Mouse (Mus musculus): ENCODE results near the gene Emc1. TPM values are rescaled to one million over a fixed set of nuclear protein-coding genes. Genes with fewer than 3 reads are reported as not detected.

Emc1 gene
- polyA plus RNA-seq, 1 experiment from 2014 or later: 7.9 TPM

- no peak overlapping the region for H3K4me3 ChIP-seq (ENCODE audit: low read depth, low read length)
- no peaks in the 10 kb centered on the region for H3K27me3 ChIP-seq (replicated peaks; ENCODE audit: control insufficient read depth, insufficient read depth, low read length)
- no peak overlapping the region for H3K27ac ChIP-seq (ENCODE audit: low read depth, low read length)
- no peaks in the 10 kb centered on the region for H3K9me3 ChIP-seq (ENCODE audit: control insufficient read depth)
- TF ChIP-seq CTCF (IDR thresholded peaks at IDR 0.05; ENCODE audit: low read depth): no peak
- peaks cover 94% of the 10 kb centered on the region for H3K36me3 ChIP-seq (ENCODE audit: control insufficient read depth, insufficient read depth)
- no peak for ATAC-seq
- no peak overlapping the region for H3K9ac ChIP-seq (ENCODE audit: low read depth, low read length)
- H3K4me1 ChIP-seq (replicated peaks; ENCODE audit: control insufficient read depth, insufficient read depth, low read length): no peaks in the 10 kb centered on the region
- no peak overlapping the region for H3K4me2 ChIP-seq (replicated peaks; ENCODE audit: low read depth)
- 93% methylated on average over 5 of the region's 5 CpGs for WGBS
Observed at GRCm38 (mm10) chr4:139368038-139368437, 15.7 kb downstream of the Emc1 start.

GRCm38 (mm10) chr4:139373130-139373529 lies 20.7 kb downstream of the Emc1 start:
- WGBS: 94% methylated on average over 4 of the region's 4 CpGs
- H3K4me3 ChIP-seq (ENCODE audit: low read depth, low read length): no peak overlapping the region
- no peak overlapping the region for H3K9ac ChIP-seq (ENCODE audit: low read depth, low read length)
- peaks cover 77% of the 10 kb centered on the region for H3K36me3 ChIP-seq (ENCODE audit: control insufficient read depth, insufficient read depth)
- H3K27me3 ChIP-seq (replicated peaks; ENCODE audit: control insufficient read depth, insufficient read depth, low read length): no peaks in the 10 kb centered on the region
- H3K27ac ChIP-seq (ENCODE audit: low read depth, low read length): no peak overlapping the region
- no peaks in the 10 kb centered on the region for H3K9me3 ChIP-seq (ENCODE audit: control insufficient read depth)
- H3K4me2 ChIP-seq (replicated peaks; ENCODE audit: low read depth): no peak overlapping the region
- H3K4me1 ChIP-seq (replicated peaks; ENCODE audit: control insufficient read depth, insufficient read depth, low read length): no peaks in the 10 kb centered on the region
- ATAC-seq: no peak
- TF ChIP-seq CTCF (IDR thresholded peaks at IDR 0.05; ENCODE audit: low read depth): no peak

GRCm38 (mm10) chr4:139373531-139373930 lies 21.1 kb downstream of the Emc1 start:
- no peak for ATAC-seq
- WGBS: 85% methylated on average over 10 of the region's 10 CpGs
- H3K4me3 ChIP-seq (ENCODE audit: low read depth, low read length): no peak overlapping the region
- no peaks in the 10 kb centered on the region for H3K4me1 ChIP-seq (replicated peaks; ENCODE audit: control insufficient read depth, insufficient read depth, low read length)
- no peak overlapping the region for H3K27ac ChIP-seq (ENCODE audit: low read depth, low read length)
- no peak for TF ChIP-seq CTCF (IDR thresholded peaks at IDR 0.05; ENCODE audit: low read depth)
- peaks cover 73% of the 10 kb centered on the region for H3K36me3 ChIP-seq (ENCODE audit: control insufficient read depth, insufficient read depth)
- no peaks in the 10 kb centered on the region for H3K9me3 ChIP-seq (ENCODE audit: control insufficient read depth)
- no peak overlapping the region for H3K4me2 ChIP-seq (replicated peaks; ENCODE audit: low read depth)
- H3K9ac ChIP-seq (ENCODE audit: low read depth, low read length): no peak overlapping the region
- no peaks in the 10 kb centered on the region for H3K27me3 ChIP-seq (replicated peaks; ENCODE audit: control insufficient read depth, insufficient read depth, low read length)

GRCm38 (mm10) chr4:139379719-139380118 lies 27.3 kb downstream of the Emc1 start:
- peaks cover 15% of the 10 kb centered on the region for H3K36me3 ChIP-seq (ENCODE audit: control insufficient read depth, insufficient read depth)
- H3K27ac ChIP-seq (ENCODE audit: low read depth, low read length): peak overlapping the region; percentile 66
- no peak for ATAC-seq
- H3K9ac ChIP-seq (ENCODE audit: low read depth, low read length): peak overlapping the region; percentile 84
- 8% methylated on average over 8 of the region's 8 CpGs for WGBS
- peak overlapping the region; percentile 77 for H3K4me2 ChIP-seq (replicated peaks; ENCODE audit: low read depth)
- H3K9me3 ChIP-seq (ENCODE audit: control insufficient read depth): no peaks in the 10 kb centered on the region
- no peak for TF ChIP-seq CTCF (IDR thresholded peaks at IDR 0.05; ENCODE audit: low read depth)
- no peaks in the 10 kb centered on the region for H3K4me1 ChIP-seq (replicated peaks; ENCODE audit: control insufficient read depth, insufficient read depth, low read length)
- peak overlapping the region; percentile 94 for H3K4me3 ChIP-seq (ENCODE audit: low read depth, low read length)
- H3K27me3 ChIP-seq (replicated peaks; ENCODE audit: control insufficient read depth, insufficient read depth, low read length): no peaks in the 10 kb centered on the region

GRCm38 (mm10) chr4:139380207-139380748 lies 27.9 kb downstream of the Emc1 start:
- peak overlapping the region; percentile 91 for H3K27ac ChIP-seq (ENCODE audit: low read depth, low read length)
- H3K9ac ChIP-seq (ENCODE audit: low read depth, low read length): peak overlapping the region; percentile 84
- H3K27me3 ChIP-seq (replicated peaks; ENCODE audit: control insufficient read depth, insufficient read depth, low read length): no peaks in the 10 kb centered on the region
- ATAC-seq: peak; percentile 96
- peak; percentile 38; the same call in 1 of the 2 replicates for TF ChIP-seq CTCF (IDR thresholded peaks at IDR 0.05; ENCODE audit: low read depth)
- peaks cover 10% of the 10 kb centered on the region for H3K36me3 ChIP-seq (ENCODE audit: control insufficient read depth, insufficient read depth)
- H3K4me1 ChIP-seq (replicated peaks; ENCODE audit: control insufficient read depth, insufficient read depth, low read length): no peaks in the 10 kb centered on the region
- under 1% methylated on average over 54 of the region's 54 CpGs for WGBS
- H3K4me2 ChIP-seq (replicated peaks; ENCODE audit: low read depth): peak overlapping the region; percentile 90
- H3K4me3 ChIP-seq (ENCODE audit: low read depth, low read length): peak overlapping the region; percentile 94
- no peaks in the 10 kb centered on the region for H3K9me3 ChIP-seq (ENCODE audit: control insufficient read depth)

- peaks cover 4% of the 10 kb centered on the region; the same call in 1 of the 2 replicates for H3K36me3 ChIP-seq (ENCODE audit: control insufficient read depth, insufficient read depth)
- WGBS: under 1% methylated on average over 43 of the region's 44 CpGs
- no peaks in the 10 kb centered on the region for H3K4me1 ChIP-seq (replicated peaks; ENCODE audit: control insufficient read depth, insufficient read depth, low read length)
- peak; percentile 52 for ATAC-seq
- no peaks in the 10 kb centered on the region for H3K9me3 ChIP-seq (ENCODE audit: control insufficient read depth)
- peak overlapping the region; percentile 84 for H3K9ac ChIP-seq (ENCODE audit: low read depth, low read length)
- H3K4me2 ChIP-seq (replicated peaks; ENCODE audit: low read depth): peak overlapping the region; percentile 90
- H3K27me3 ChIP-seq (replicated peaks; ENCODE audit: control insufficient read depth, insufficient read depth, low read length): no peaks in the 10 kb centered on the region
- TF ChIP-seq CTCF (IDR thresholded peaks at IDR 0.05; ENCODE audit: low read depth): no peak
- peak overlapping the region; percentile 91 for H3K27ac ChIP-seq (ENCODE audit: low read depth, low read length)
- H3K4me3 ChIP-seq (ENCODE audit: low read depth, low read length): peak overlapping the region; percentile 94
Observed at GRCm38 (mm10) chr4:139380775-139381451, 28.5 kb downstream of the Emc1 start.
